Mouse (Mus musculus): ENCODE measurements around the gene Gm14406.
"Not testable (repeated sequence)": the region's sequence is repeated elsewhere in the genome, so short reads cannot be mapped to it uniquely, and the experiment has no call there.

DNA sequence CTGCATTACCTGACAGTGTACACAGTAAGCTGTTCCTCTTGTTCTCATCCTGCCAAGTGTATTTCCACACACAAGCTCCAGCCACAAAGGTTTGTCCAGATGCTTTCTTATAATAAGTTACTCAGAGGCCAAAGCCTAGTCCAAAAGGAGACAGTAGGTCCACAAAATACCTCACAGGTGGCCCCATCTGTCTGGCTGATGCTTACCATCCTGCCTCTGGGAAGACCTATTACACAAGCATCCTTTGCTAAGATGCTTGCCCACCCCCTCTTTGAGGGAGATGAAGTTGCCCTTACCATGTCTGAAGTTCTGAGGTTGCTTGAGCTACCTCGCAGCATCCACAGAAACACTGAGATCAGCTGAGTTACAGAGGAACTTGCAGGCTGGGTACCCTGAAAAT lies 22.7 kb downstream of the Gm14406 start:
- TF ChIP-seq CTCF, EP300 (IDR thresholded peaks at IDR 0.05; ENCODE audit: low read depth): not testable (repeated sequence)
